Mouse (Mus musculus): ENCODE measurements around the gene Ccdc51.

GRCm38 (mm10) chr9:109100307-109100928, 18.1 kb downstream of the Ccdc51 start:
- TF ChIP-seq CTCF (IDR thresholded peaks at IDR 0.05; ENCODE audit: low read depth, low read length) = no peak
- no peak for TF ChIP-seq POLR2A (IDR thresholded peaks at IDR 0.05; ENCODE audit: extremely low read depth, insufficient read depth, low read length)

Measured in liver, adult 2 months (tissue).